Mouse (Mus musculus): ENCODE data around the gene Grap. TPM values are rescaled to one million over a fixed set of nuclear protein-coding genes. Genes with fewer than 3 reads are reported as not detected.

Gene Grap
- polyA plus RNA-seq, 1 experiment from 2014 or later, result 0.12 TPM

DNA sequence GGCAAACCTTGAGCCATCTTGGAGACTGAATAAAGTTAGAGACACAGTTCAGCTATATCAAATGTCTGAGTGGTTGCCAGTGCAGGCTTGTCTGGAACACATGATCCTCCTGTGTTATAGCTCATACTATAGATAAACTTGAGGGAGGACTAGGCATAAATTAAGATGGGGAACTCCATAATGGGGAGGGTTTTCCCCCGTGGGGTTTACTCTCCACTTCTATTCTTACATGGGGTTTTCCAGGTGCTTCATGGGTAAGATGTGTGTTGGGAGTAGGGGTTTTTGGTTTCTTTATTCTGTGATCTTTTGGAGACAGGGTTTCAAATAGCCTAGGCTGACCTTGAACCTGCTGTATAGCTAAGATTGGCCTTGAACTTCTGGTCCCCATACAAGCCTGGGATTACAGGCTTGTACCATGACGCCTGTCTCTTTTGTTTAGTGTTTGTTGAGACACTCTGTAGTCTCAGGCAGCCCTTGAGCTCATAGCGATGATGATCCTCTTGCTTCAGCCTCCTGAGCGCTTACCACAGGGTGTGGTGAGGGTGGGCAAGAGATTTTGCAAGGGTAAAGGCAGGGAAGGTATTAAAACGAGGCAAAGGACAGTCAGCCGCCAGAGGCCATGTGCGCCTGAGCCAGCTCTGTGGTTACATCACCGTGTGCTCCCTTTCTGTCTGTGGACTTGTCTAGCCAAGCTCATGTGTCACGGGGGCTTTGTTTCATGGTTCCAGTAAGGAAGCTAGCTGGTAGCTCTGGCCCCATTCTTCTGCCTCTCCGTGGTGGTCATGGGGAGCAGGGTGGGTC, 5.8 kb upstream of the Grap start:
- ChIA-PET CTCF (interaction anchor here (1.0 to 3.1 kb wide), 4 partner anchors 9 to 19 kb away, joined by 3 to 8 read pairs (median 4); no protein-coding TSS in a partner anchor), POLR2A (no interaction called here)
- ATAC-seq (no peak), DNase-seq (ENCODE audit: low read depth, low spot score) (no peak)
- in situ Hi-C loops (cut with MboI; ENCODE audit: low pct_unique_long_range_greater_than_20kb), result no loop called here
- no peak for TF ChIP-seq CTCF (IDR thresholded peaks at IDR 0.05)
- H3K27me3 ChIP-seq, result no peaks in the 10 kb centered on the region

DNA sequence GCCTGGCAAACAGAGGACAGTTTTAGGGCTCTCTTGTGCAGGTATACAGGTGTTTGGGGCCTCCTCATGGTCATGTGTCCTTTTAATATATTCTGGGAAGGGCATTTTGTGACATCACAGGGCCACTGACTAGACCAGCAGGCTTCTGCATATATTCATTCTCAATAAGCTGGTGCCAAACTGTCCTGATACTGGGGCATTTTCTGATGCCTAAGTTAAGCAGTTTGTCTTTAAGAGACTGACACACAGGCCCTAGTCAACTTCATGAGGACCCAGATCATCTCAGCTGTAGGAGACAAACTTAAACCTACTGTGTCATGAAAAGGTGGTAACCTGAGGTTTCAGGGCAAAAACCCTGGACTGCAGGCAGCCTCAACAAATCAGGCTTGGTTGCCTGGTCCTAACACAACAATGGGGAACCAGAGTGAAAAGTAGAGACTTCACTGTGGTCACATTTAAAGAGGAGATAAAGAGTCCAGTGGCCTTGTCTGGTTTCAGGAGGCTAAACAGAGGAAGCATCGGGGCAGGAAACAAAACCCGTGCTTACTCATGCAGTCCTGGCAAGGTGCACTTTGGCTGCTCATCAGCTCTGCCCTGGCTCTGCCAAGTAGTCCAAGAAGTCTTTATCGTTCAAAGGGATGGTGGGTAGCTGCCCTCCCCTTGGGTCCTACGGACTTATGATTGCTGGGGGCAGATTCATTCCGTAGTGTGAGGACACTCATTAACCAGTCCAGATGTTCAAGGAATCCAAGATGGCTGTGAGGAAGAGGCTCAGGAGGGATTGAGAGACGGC, 4.9 kb upstream of the Grap start:
- POLR2A ChIA-PET, result no interaction called here
- TF ChIP-seq CTCF (IDR thresholded peaks at IDR 0.05), result no peak
- in situ Hi-C loops (cut with MboI; ENCODE audit: low pct_unique_long_range_greater_than_20kb), result no loop called here
- no peaks in the 10 kb centered on the region for H3K27me3 ChIP-seq
- no peak for ATAC-seq
- CTCF ChIA-PET, result interaction anchor here (1.3 to 3.1 kb wide), 3 partner anchors 9 to 18 kb away, joined by 3 to 8 read pairs (median 5); no protein-coding TSS in a partner anchor
- DNase-seq (ENCODE audit: low read depth, low spot score), result no peak

DNA sequence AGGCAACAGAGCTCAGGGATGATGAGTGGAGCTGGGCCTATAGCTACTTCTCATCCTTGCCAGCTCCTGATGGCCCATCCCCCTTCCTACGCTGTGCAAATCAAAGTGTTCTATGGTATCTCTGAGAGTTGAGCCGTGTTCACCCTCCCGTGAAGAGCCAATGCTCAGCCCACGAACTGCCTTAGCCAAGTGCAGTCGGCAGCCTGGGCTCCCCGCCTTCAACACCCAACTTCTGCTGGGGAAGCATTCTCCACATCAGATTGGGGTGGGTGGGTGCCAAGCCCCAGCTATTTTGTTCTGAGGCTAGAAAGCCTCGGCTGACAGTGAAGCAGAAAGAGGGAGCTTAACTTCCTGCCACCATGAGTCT, 4.3 kb upstream of the Grap start:
- in situ Hi-C loops (cut with MboI; ENCODE audit: low pct_unique_long_range_greater_than_20kb), result no loop called here
- ChIA-PET CTCF (interaction anchor here (0.7 to 3.1 kb wide), 3 partner anchors 17 to 64 kb away, joined by 3 to 8 read pairs (median 5); no protein-coding TSS in a partner anchor), POLR2A (no interaction called here)
- DNase-seq (ENCODE audit: low read depth, low spot score), result no peak
- TF ChIP-seq CTCF (IDR thresholded peaks at IDR 0.05), result no peak
- ATAC-seq, result no peak
- no peaks in the 10 kb centered on the region for H3K27me3 ChIP-seq

DNA sequence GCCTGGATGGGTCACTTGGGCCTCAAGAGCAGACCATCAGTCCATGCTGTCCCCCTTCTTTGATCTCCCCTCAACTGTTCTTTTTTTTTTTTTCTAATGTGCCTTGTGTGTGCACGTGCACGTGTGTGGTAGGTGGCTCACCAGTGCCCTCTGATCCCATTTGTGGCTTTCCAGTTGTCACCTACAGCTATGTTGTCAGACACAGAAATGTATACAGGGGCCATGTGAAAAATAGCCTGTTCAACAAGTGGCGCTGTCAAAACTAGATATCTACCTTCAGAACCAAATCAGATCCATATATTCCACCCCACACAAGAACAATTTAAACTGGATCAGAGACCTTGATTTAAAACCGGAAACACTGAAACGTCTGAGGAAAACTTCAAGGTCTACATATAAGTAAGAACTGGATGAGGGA, 3.9 kb upstream of the Grap start:
- CTCF ChIA-PET, result interaction anchor here (0.7 to 3.1 kb wide), 3 partner anchors 17 to 64 kb away, joined by 3 to 8 read pairs (median 5); no protein-coding TSS in a partner anchor
- in situ Hi-C loops (cut with MboI; ENCODE audit: low pct_unique_long_range_greater_than_20kb), result no loop called here

DNA sequence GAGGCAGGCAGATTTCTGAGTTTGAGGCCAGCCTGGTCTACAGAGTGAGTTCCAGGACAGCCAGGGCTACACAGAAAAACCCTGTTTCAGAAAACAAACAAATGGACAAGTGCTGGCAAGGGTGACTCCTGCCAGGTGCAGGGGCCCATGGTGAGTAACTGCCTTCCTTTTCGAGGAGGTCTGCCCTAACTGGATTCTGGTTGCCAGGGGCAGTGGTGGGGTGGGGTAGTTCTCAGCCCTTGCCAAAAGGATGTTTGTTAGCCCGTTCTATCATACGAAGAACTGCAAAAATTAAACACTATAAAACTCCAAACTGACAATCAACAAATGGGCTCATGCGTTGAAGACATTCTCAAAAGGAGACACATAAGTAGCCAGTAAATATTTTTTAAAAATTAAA, 3.4 kb upstream of the Grap start:
- in situ Hi-C loops (cut with MboI; ENCODE audit: low pct_unique_long_range_greater_than_20kb), result no loop called here
- TF ChIP-seq CTCF (IDR thresholded peaks at IDR 0.05), result no peak
- DNase-seq (ENCODE audit: low read depth, low spot score) (no peak), ATAC-seq (no peak)
- no peaks in the 10 kb centered on the region for H3K27me3 ChIP-seq
- ChIA-PET CTCF (no interaction called here), POLR2A (no interaction called here)

More for the DNA sequence above, 3.9 kb upstream of the Grap start:
- ATAC-seq, result no peak
- no peak for DNase-seq (ENCODE audit: low read depth, low spot score)
- POLR2A ChIA-PET, result no interaction called here
- TF ChIP-seq CTCF (IDR thresholded peaks at IDR 0.05), result no peak
- no peaks in the 10 kb centered on the region for H3K27me3 ChIP-seq

DNA sequence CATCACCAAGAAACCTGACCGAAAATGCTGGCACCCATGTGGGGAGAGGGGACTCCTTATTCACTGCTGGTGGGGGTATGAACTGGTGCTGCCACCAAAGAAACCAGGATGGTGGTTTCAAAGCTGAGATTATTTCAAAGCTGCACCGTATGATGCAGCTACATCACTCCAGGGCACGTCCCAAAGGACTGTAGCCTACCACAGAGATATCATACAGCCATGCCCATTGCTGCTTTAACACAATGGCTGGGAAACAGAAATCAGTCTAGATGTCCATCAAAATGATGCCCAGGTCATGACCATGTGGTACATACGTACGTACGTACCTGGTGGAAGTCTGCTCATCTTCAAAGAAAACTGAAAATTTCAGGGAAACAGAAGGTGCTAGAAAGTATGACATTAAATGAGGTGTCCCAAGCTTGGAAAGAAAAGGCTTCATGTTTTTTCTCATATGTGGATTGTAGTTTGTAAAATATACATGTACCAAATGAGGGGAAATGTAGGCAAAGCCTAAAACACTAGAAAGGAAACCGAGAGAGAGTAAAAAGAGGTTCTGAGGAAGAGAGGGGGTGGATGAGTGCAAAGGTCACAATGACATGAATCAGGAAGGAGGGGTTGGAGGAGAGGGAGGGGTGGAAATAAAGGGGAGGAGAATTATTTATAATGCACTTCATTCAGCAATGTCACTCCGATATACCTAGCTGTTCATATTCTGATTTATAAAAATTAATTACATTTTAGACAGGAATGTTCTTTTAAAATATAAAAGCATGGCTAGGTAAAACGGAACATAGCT, 2.4 kb upstream of the Grap start:
- ATAC-seq (no peak), DNase-seq (ENCODE audit: low read depth, low spot score) (no peak)
- no peaks in the 10 kb centered on the region for H3K27me3 ChIP-seq
- POLR2A ChIA-PET, result no interaction called here
- CTCF ChIA-PET, result no interaction called here
- no peak for TF ChIP-seq CTCF (IDR thresholded peaks at IDR 0.05)
- in situ Hi-C loops (cut with MboI; ENCODE audit: low pct_unique_long_range_greater_than_20kb), result no loop called here

DNA sequence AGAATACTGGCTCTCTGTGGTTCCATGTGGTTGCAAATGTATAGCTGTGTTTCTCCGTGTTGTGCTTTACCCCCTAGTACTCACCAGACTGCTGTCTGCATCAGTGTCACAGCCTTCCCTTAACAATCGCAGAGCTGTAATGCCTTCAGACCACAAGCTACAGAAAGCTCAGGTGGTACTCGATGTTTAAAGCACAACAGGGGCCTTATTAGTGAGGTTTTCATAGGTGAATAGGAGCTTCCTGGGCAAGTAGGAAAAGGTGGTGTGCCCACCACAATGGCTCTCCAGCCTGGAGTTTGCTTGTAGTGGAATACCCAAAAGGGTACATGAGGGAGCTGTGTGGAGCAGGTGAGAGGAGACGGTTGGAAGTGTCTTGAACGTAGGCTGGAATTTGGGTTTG, 849 bp upstream of the Grap start:
- DNase-seq (ENCODE audit: low read depth, low spot score), result no peak
- ATAC-seq, result no peak
- in situ Hi-C loops (cut with MboI; ENCODE audit: low pct_unique_long_range_greater_than_20kb), result no loop called here
- POLR2A ChIA-PET, result no interaction called here
- CTCF ChIA-PET, result interaction anchor here (2.2 kb wide), 1 partner anchor 62 kb away, joined by 6 read pairs; no protein-coding TSS in a partner anchor
- TF ChIP-seq CTCF (IDR thresholded peaks at IDR 0.05), result no peak
- H3K27me3 ChIP-seq, result no peaks in the 10 kb centered on the region

DNA sequence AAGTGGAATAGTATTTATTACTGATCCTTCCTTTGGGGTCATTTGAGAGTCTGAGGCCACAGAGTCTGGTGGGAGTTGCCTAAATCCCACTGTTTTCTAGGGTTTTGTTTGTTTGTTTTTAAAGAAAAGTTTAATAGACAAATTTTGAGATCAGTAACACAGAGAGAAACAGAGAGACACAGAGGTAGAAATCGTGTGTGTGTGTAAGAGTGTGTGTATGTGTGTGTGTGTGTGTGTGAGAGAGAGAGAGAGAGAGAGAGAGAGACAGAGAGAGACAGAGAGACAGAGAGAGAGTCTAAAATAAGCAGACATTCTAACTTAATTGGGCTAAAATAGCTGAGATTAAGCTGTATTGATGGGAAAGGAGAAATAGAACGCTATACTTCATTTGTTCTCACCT, 503 bp downstream of the Grap start:
- ChIA-PET CTCF (interaction anchor here (1.2 to 2.2 kb wide), 2 partner anchors 27 to 61 kb away, joined by 3 to 6 read pairs; no protein-coding TSS in a partner anchor), POLR2A (no interaction called here)
- H3K27me3 ChIP-seq, result no peaks in the 10 kb centered on the region
- DNase-seq (ENCODE audit: low read depth, low spot score) (no peak), ATAC-seq (no peak)
- in situ Hi-C loops (cut with MboI; ENCODE audit: low pct_unique_long_range_greater_than_20kb), result no loop called here
- TF ChIP-seq CTCF (IDR thresholded peaks at IDR 0.05), result no peak

DNA sequence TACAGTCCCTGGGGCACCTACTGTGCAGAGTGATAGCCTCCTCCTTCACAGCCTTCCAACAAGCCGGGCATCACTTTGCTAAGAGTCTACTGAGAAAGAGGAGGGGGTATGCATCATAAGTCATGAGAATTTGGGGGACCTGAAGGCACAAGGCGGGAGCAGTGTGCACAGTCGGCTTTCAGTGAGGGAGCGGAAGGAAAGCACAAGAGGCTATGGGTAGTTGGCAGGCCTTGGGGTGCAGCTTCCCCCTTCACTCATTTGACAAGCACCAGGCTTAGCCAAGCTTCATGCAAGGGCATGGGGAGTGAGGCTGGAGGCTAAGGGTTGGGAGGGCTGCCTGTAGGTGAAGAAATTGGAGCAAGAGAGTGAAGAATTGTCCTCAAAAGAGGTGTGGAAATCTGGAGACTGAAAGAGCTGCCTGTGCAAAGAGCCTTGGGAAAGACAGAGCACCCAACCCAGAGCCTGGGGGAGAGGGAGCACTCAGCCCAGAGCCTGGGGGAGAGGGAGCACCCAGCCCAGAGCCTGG, 1.8 kb downstream of the Grap start:
- CTCF ChIA-PET, result interaction anchor here (1.0 to 1.2 kb wide), 2 partner anchors 10 to 28 kb away, joined by 3 read pairs; no protein-coding TSS in a partner anchor

DNA sequence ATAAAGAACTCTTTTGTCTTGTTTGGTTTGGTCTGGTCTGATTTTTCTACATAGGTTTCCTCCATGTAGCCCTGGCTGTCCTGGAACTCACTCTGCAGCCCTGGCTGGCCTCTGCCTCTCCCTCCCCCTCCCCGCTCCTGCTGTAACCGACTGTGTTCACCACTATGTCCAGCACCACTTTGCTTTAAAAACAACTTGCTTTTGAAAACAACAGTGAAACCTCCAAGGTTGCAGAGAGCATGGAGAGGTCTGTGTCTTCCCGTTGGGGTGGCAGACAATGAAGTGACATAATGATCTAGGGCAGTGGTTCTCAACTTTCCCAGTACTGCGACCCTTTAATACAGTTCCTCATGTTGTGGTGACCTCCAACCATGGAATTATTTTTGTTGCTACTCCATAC, 2.6 kb downstream of the Grap start:
- ChIA-PET POLR2A (no interaction called here), CTCF (interaction anchor here (1.0 kb wide), 1 partner anchor 11 kb away, joined by 3 read pairs; no protein-coding TSS in a partner anchor)
- TF ChIP-seq CTCF (IDR thresholded peaks at IDR 0.05), result no peak
- no peak for ATAC-seq
- no peak for DNase-seq (ENCODE audit: low read depth, low spot score)
- no peaks in the 10 kb centered on the region for H3K27me3 ChIP-seq
- in situ Hi-C loops (cut with MboI; ENCODE audit: low pct_unique_long_range_greater_than_20kb), result no loop called here

More for the DNA sequence above, 1.8 kb downstream of the Grap start:
- H3K27me3 ChIP-seq, result no peaks in the 10 kb centered on the region
- in situ Hi-C loops (cut with MboI; ENCODE audit: low pct_unique_long_range_greater_than_20kb), result no loop called here
- no peak for TF ChIP-seq CTCF (IDR thresholded peaks at IDR 0.05)
- DNase-seq (ENCODE audit: low read depth, low spot score), result no peak
- ATAC-seq, result no peak
- POLR2A ChIA-PET, result no interaction called here
